Mouse (Mus musculus) activated CD4-positive, CD25-positive, alpha-beta regulatory T cell (primary cell): ENCODE data around the gene Gm14692. TPM values are rescaled to one million over a fixed set of nuclear protein-coding genes. Genes with fewer than 3 reads are reported as not detected.

Source experiments
- polyA plus RNA-seq, 2 experiments: library from polyadenylated mRNA; unstranded; fragments of 100-300 nt; shearing (Covaris generic); gene quantifications; one replicate each; pipeline ENCODE4 v1.2.1; 2017

The Gm14692 gene
- not detected for polyA plus RNA-seq

GRCm38 (mm10) chrX:67695398-67695797, at the start of gene Gm14692:
Gene Gm14692, plus strand, starts transcription at chrX:67695698.

GRCm38 (mm10) chrX:67693462-67693861, 2.0 kb upstream of the Gm14692 start, which contains the start of gene Gm1140:
Gene Gm1140, minus strand, starts transcription at chrX:67693562.

Other genes with a start within 250 kb of the Gm14692 start
- gene Gm1140, start 2.1 kb upstream of the Gm14692 start, polyA plus RNA-seq, result not detected
- gene 4933436I01Rik, start 225.8 kb downstream of the Gm14692 start, polyA plus RNA-seq, result not detected